Mouse (Mus musculus): ENCODE results near the gene Pnpla5.
"Not testable (repeated sequence)": the region's sequence is repeated elsewhere in the genome, so short reads cannot be mapped to it uniquely, and the experiment has no call there.

The Pnpla5 gene

GRCm38 (mm10) chr15:84121036-84121435 is 1.9 kb downstream of the Pnpla5 start:
- no peak for ATAC-seq (ENCODE audit: insufficient number of reproducible peaks, low FRiP score, low TSS enrichment)

- no peak for ATAC-seq (ENCODE audit: insufficient number of reproducible peaks, low FRiP score, low TSS enrichment)
Measured at GRCm38 (mm10) chr15:84120612-84121011, 2.4 kb downstream of the Pnpla5 start.

- ATAC-seq (ENCODE audit: insufficient number of reproducible peaks, low FRiP score, low TSS enrichment), result no peak
Measured at GRCm38 (mm10) chr15:84116466-84116865, 6.5 kb downstream of the Pnpla5 start.

GRCm38 (mm10) chr15:84115727-84116126 is 7.2 kb downstream of the Pnpla5 start:
- no peak for ATAC-seq (ENCODE audit: insufficient number of reproducible peaks, low FRiP score, low TSS enrichment)

- no peak for ATAC-seq (ENCODE audit: insufficient number of reproducible peaks, low FRiP score, low TSS enrichment)
Measured at GRCm38 (mm10) chr15:84113873-84114272, 9.1 kb downstream of the Pnpla5 start.

- ATAC-seq (ENCODE audit: insufficient number of reproducible peaks, low FRiP score, low TSS enrichment), result no peak
Measured at GRCm38 (mm10) chr15:84108899-84109298, 14.1 kb downstream of the Pnpla5 start.

- ATAC-seq (ENCODE audit: insufficient number of reproducible peaks, low FRiP score, low TSS enrichment), result peak; percentile 17
Measured at GRCm38 (mm10) chr15:84105924-84106500, 17.0 kb downstream of the Pnpla5 start.

GRCm38 (mm10) chr15:84105105-84105923 is 17.7 kb downstream of the Pnpla5 start, which contains the start of gene Sult4a1:
Gene Sult4a1 (minus strand): TSS chr15:84105754.
- ATAC-seq (ENCODE audit: insufficient number of reproducible peaks, low FRiP score, low TSS enrichment), result peak; percentile 70

- ATAC-seq (ENCODE audit: insufficient number of reproducible peaks, low FRiP score, low TSS enrichment), result no peak
Measured at GRCm38 (mm10) chr15:84104626-84105025, 18.3 kb downstream of the Pnpla5 start.

GRCm38 (mm10) chr15:84097536-84097935 is 25.4 kb downstream of the Pnpla5 start:
- not testable (repeated sequence) for ATAC-seq (ENCODE audit: insufficient number of reproducible peaks, low FRiP score, low TSS enrichment)

GRCm38 (mm10) chr15:84096051-84096450 is 26.9 kb downstream of the Pnpla5 start:
- peak; percentile 59; the same call in 1 of the 2 replicates for ATAC-seq (ENCODE audit: insufficient number of reproducible peaks, low FRiP score, low TSS enrichment)

- ATAC-seq (ENCODE audit: insufficient number of reproducible peaks, low FRiP score, low TSS enrichment), result no peak
Measured at GRCm38 (mm10) chr15:84094921-84095320, 28.1 kb downstream of the Pnpla5 start.

GRCm38 (mm10) chr15:84086775-84087174 is 36.2 kb downstream of the Pnpla5 start:
- no peak for ATAC-seq (ENCODE audit: insufficient number of reproducible peaks, low FRiP score, low TSS enrichment)

GRCm38 (mm10) chr15:84086364-84086763 is 36.6 kb downstream of the Pnpla5 start:
- ATAC-seq (ENCODE audit: insufficient number of reproducible peaks, low FRiP score, low TSS enrichment), result no peak

- ATAC-seq (ENCODE audit: insufficient number of reproducible peaks, low FRiP score, low TSS enrichment), result no peak
Measured at GRCm38 (mm10) chr15:84080069-84080468, 42.9 kb downstream of the Pnpla5 start.

GRCm38 (mm10) chr15:84079519-84079918 is 43.5 kb downstream of the Pnpla5 start:
- ATAC-seq (ENCODE audit: insufficient number of reproducible peaks, low FRiP score, low TSS enrichment), result no peak

GRCm38 (mm10) chr15:84078667-84079066 is 44.3 kb downstream of the Pnpla5 start:
- ATAC-seq (ENCODE audit: insufficient number of reproducible peaks, low FRiP score, low TSS enrichment), result no peak

- ATAC-seq (ENCODE audit: insufficient number of reproducible peaks, low FRiP score, low TSS enrichment), result no peak
Measured at GRCm38 (mm10) chr15:84077151-84077550, 45.8 kb downstream of the Pnpla5 start.

GRCm38 (mm10) chr15:84074705-84075185 is 48.2 kb downstream of the Pnpla5 start:
- peak; percentile 6; the same call in 1 of the 2 replicates for ATAC-seq (ENCODE audit: insufficient number of reproducible peaks, low FRiP score, low TSS enrichment)

- ATAC-seq (ENCODE audit: insufficient number of reproducible peaks, low FRiP score, low TSS enrichment), result no peak
Measured at GRCm38 (mm10) chr15:84073911-84074704, 48.9 kb downstream of the Pnpla5 start.

GRCm38 (mm10) chr15:84073058-84073457 is 49.9 kb downstream of the Pnpla5 start:
- no peak for ATAC-seq (ENCODE audit: insufficient number of reproducible peaks, low FRiP score, low TSS enrichment)

Measured in cerebellum, adult (tissue).